Mouse (Mus musculus) myocyte (in vitro differentiated cells): Measurements from ENCODE around the gene Tgfb1i1. TPM values are rescaled to one million over a fixed set of nuclear protein-coding genes. Genes with fewer than 3 reads are reported as not detected.

Source experiments
- H3K27me3 ChIP-seq: one replicate; pipeline ENCODE4 v1.6.1; 2011; ENCODE audit not compliant: control insufficient read depth, insufficient read depth, insufficient read length
- H3K36me3 ChIP-seq: one replicate; pipeline ENCODE4 v1.6.1; 2011; ENCODE audit not compliant: control insufficient read depth, insufficient read depth
- H3K4me2 ChIP-seq: one replicate; pipeline ENCODE4 v1.6.1; 2011; ENCODE audit warnings: low read depth, control low read depth
- H3K4me3 ChIP-seq: one replicate; pipeline ENCODE4 v1.5.1; 2011; ENCODE audit warnings: mild to moderate bottlenecking, control low read depth, moderate library complexity
- H3K79me2 ChIP-seq: one replicate; pipeline ENCODE4 v1.6.1; 2011; ENCODE audit not compliant: control insufficient read depth, insufficient read depth
- H3ac ChIP-seq: one replicate; pipeline ENCODE4 v1.6.1; 2011; ENCODE audit not compliant: control insufficient read depth, insufficient read length
- CEBPB ChIP-seq: IDR thresholded peaks from 2 replicates; pipeline ENCODE4 v1.6.1; 2011; ENCODE audit warnings: mild to moderate bottlenecking, moderate library complexity; ENCODE audit not compliant: poor library complexity, insufficient read depth, severe bottlenecking
- E2F4 ChIP-seq: IDR thresholded peaks from one replicate; pipeline ENCODE4 v1.6.1; 2011; ENCODE audit warnings: mild to moderate bottlenecking, control low read depth, moderate library complexity; ENCODE audit not compliant: insufficient read depth
- MAX ChIP-seq: IDR thresholded peaks from one replicate; pipeline ENCODE4 v1.6.1; 2011; ENCODE audit warnings: low read depth, mild to moderate bottlenecking, control low read depth
- MYOD1 ChIP-seq, 3 experiments: IDR thresholded peaks; one replicate each; pipeline ENCODE4 v1.6.1; 2011; ENCODE audit warnings: control low read depth in 2 of 3, low read depth in 2 of 3, mild to moderate bottlenecking in 2 of 3, moderate library complexity in 1 of 3; ENCODE audit not compliant: insufficient read length in 2 of 3, control insufficient read depth in 1 of 3
- MYOG ChIP-seq, 3 experiments: IDR thresholded peaks; one replicate each; pipeline ENCODE4 v1.6.1; 2011; ENCODE audit warnings: control low read depth in 2 of 3, low read depth in 2 of 3, mild to moderate bottlenecking in 2 of 3; ENCODE audit not compliant: insufficient read length in 2 of 3, control insufficient read depth in 1 of 3, insufficient read depth in 1 of 3
- POLR2A ChIP-seq: IDR thresholded peaks from one replicate; pipeline ENCODE4 v1.6.1; 2011; ENCODE audit warnings: low read depth, mild to moderate bottlenecking, control low read depth, moderate library complexity; ENCODE audit not compliant: insufficient read length
- POLR2AphosphoS2 ChIP-seq: IDR thresholded peaks from one replicate; pipeline ENCODE4 v1.6.1; 2011; ENCODE audit warnings: low read depth, control low read depth; ENCODE audit not compliant: insufficient read length
- REST ChIP-seq: IDR thresholded peaks from one replicate; pipeline ENCODE4 v1.6.1; 2011; ENCODE audit warnings: mild to moderate bottlenecking, control low read depth, moderate library complexity; ENCODE audit not compliant: insufficient read depth, insufficient read length
- SRF ChIP-seq: IDR thresholded peaks from one replicate; pipeline ENCODE4 v1.6.1; 2011; ENCODE audit warnings: low read depth; ENCODE audit not compliant: control insufficient read depth, insufficient read length
- TCF12 ChIP-seq: IDR thresholded peaks from one replicate; pipeline ENCODE4 v1.6.1; 2011; ENCODE audit warnings: mild to moderate bottlenecking, control low read depth; ENCODE audit not compliant: poor library complexity, insufficient read depth, severe bottlenecking
- TCF3 ChIP-seq: IDR thresholded peaks from one replicate; pipeline ENCODE4 v1.6.1; 2011; ENCODE audit warnings: low read depth, control low read depth; ENCODE audit not compliant: insufficient read length
- USF1 ChIP-seq: IDR thresholded peaks from one replicate; pipeline ENCODE4 v1.6.1; 2011; ENCODE audit warnings: low read depth, mild to moderate bottlenecking, control low read depth, moderate library complexity
- polyA plus RNA-seq: library from polyadenylated mRNA; unstranded; fragments of >200 nt; fragmentation: generic; extraction: Trizol; gene quantifications from one replicate; pipeline ENCODE4 v1.2.1, GENCODE M21; 2012; ENCODE audit warnings: missing spikeins

Tgfb1i1 gene
- polyA plus RNA-seq, 1 experiment, result 58.1 TPM

- TF ChIP-seq TCF3 (no peak), REST (no peak), POLR2AphosphoS2 (no peak), MYOD1 (IDR thresholded peaks at IDR 0.05; ENCODE audit: control insufficient read depth in 1 of 3, insufficient read length in 2 of 3, low read depth in 2 of 3) (no peak), TCF12 (no peak), SRF (no peak), MYOG (IDR thresholded peaks at IDR 0.05; ENCODE audit: control insufficient read depth in 1 of 3, insufficient read depth in 1 of 3, insufficient read length in 2 of 3, low read depth in 2 of 3) (no peak), MAX (no peak), POLR2A (no peak), CEBPB (no peak), E2F4 (no peak), USF1 (no peak)
- H3K4me2 ChIP-seq, result peak overlapping the region; percentile 73
- peaks cover 4% of the 10 kb centered on the region for H3K36me3 ChIP-seq
- peak overlapping the region; percentile 91 for H3K4me3 ChIP-seq
- no peaks in the 10 kb centered on the region for H3K79me2 ChIP-seq
- H3K27me3 ChIP-seq, result no peaks in the 10 kb centered on the region
- H3ac ChIP-seq, result peak overlapping the region; percentile 77
Measured at GRCm38 (mm10) chr7:128237593-128237926, 9.1 kb upstream of the Tgfb1i1 start.

GRCm38 (mm10) chr7:128237927-128238778 is 8.5 kb upstream of the Tgfb1i1 start, which contains the start of gene 9130023H24Rik:
TSS of gene 9130023H24Rik (minus strand) at chr7:128238031.
- Histone ChIP-seq H3ac (peak within 1 kb of the TSS; percentile 77), H3K36me3 (peaks cover 4% of the 10 kb centered on the region), H3K79me2 (no peaks in the 10 kb centered on the region), H3K27me3 (no peaks in the 10 kb centered on the region), H3K4me3 (peak within 1 kb of the TSS; percentile 91), H3K4me2 (peak within 1 kb of the TSS; percentile 99)
- TF ChIP-seq POLR2A (peak; percentile 74), SRF (peak; percentile 65), CEBPB (0 out of 2 replicates have a peak, but pooled peaks have one; percentile 3), TCF12 (no peak), REST (no peak), USF1 (no peak), MYOD1 (IDR thresholded peaks at IDR 0.05; ENCODE audit: control insufficient read depth in 1 of 3, insufficient read length in 2 of 3, low read depth in 2 of 3) (peak in 2 of 3 experiments; percentile 7 to 29), MAX (no peak), E2F4 (no peak), TCF3 (no peak), POLR2AphosphoS2 (peak; percentile 84), MYOG (IDR thresholded peaks at IDR 0.05; ENCODE audit: control insufficient read depth in 1 of 3, insufficient read depth in 1 of 3, insufficient read length in 2 of 3, low read depth in 2 of 3) (peak in 1 of 3 experiments; percentile 20)

DNA sequence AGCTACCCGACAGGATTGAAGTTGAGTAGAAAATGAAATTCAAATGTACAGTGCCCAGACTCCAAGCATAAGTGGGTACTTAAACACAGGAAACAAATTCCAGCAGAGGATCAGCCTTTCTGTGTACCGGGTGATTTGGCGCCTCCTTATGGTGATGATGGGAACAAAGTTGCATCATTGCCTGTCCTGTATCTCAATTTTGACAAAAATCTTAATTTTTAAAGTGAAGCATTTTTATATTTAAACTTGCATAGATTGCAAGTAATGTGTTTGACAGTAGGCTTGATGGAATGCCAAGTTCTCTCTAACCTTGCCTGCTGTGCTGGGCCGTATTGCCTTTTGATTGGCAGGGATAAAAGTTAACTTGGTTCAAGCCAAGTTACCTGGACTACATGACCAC is 7.6 kb upstream of the Tgfb1i1 start:
- no peak overlapping the region for H3ac ChIP-seq
- H3K4me3 ChIP-seq, result peak overlapping the region; percentile 91
- H3K36me3 ChIP-seq, result peaks cover 4% of the 10 kb centered on the region
- TF ChIP-seq MYOG (IDR thresholded peaks at IDR 0.05; ENCODE audit: control insufficient read depth in 1 of 3, insufficient read depth in 1 of 3, insufficient read length in 2 of 3, low read depth in 2 of 3) (no peak), CEBPB (peak; percentile 69; the same call in 1 of the 2 replicates)
- no peaks in the 10 kb centered on the region for H3K27me3 ChIP-seq
- H3K4me2 ChIP-seq, result peak overlapping the region; percentile 99
- H3K79me2 ChIP-seq, result no peaks in the 10 kb centered on the region

DNA sequence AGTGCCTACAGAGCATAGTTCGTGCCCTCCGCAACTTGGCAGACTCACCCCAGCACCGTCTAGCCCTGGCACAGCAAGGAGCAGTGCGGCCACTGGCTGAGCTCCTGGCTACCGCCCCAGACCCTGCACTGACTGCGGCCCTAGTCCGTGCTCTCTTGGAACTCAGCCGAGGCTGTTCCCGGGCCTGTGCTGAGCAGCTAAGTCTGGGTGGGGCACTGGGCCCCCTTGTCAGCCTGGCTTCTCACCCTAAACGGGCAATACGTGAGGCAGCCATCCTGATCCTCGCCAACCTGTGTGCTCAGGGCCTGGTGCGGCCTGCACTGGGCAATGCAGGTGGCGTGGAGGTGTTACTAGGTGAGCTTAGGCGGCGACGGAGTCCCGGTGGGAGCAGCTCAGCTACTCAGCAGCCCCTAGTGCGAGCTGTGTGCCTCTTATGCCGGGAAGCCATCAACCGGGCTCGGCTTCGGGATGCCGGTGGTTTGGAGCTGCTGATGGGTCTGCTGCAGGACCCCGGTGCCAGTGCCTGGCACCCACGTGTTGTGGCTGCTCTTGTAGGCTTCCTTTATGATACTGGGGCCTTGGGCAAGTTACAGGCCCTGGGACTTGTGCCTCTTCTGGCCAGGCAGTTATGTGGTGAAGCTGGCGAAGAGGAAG is 6.4 kb upstream of the Tgfb1i1 start:
- Histone ChIP-seq H3K27me3 (no peaks in the 10 kb centered on the region), H3K4me3 (no peak overlapping the region), H3ac (no peak overlapping the region), H3K36me3 (peaks cover 4% of the 10 kb centered on the region), H3K4me2 (no peak overlapping the region), H3K79me2 (no peaks in the 10 kb centered on the region)
- TF ChIP-seq E2F4, result no peak
- TF ChIP-seq USF1, result no peak
- no peak for TF ChIP-seq POLR2AphosphoS2
- no peak for TF ChIP-seq CEBPB
- TF ChIP-seq MYOD1 (IDR thresholded peaks at IDR 0.05; ENCODE audit: control insufficient read depth in 1 of 3, insufficient read length in 2 of 3, low read depth in 2 of 3), result no peak
- no peak for TF ChIP-seq TCF12
- TF ChIP-seq POLR2A, result no peak
- no peak for TF ChIP-seq MAX
- no peak for TF ChIP-seq REST
- TF ChIP-seq MYOG (IDR thresholded peaks at IDR 0.05; ENCODE audit: control insufficient read depth in 1 of 3, insufficient read depth in 1 of 3, insufficient read length in 2 of 3, low read depth in 2 of 3), result no peak
- TF ChIP-seq SRF, result no peak
- TF ChIP-seq TCF3, result no peak

DNA sequence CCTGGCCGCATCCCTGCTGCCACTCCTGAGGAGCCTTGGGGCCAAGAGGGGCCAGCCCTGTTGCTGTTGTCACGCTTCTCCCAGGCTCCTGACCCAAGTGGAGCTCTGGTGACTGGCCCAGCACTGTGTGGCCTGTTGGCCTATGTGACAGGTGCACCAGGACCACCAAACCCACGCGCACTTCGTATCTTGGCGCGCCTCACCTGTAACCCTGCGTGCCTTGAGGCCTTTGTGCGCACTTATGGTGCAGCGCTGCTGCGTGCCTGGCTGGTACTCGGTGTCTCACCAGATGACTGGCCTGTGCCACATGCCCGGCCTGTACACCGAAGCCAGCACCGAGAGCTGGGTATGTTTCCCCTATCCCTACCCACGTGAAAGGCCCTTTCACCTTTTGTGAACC is 4.3 kb upstream of the Tgfb1i1 start:
- TF ChIP-seq MAX, result no peak
- no peak for TF ChIP-seq MYOD1 (IDR thresholded peaks at IDR 0.05; ENCODE audit: control insufficient read depth in 1 of 3, insufficient read length in 2 of 3, low read depth in 2 of 3)
- TF ChIP-seq USF1, result no peak
- no peak for TF ChIP-seq REST
- TF ChIP-seq CEBPB, result no peak
- H3K4me2 ChIP-seq, result no peak overlapping the region
- no peaks in the 10 kb centered on the region for H3K27me3 ChIP-seq
- H3K79me2 ChIP-seq, result peaks cover 3% of the 10 kb centered on the region
- no peak overlapping the region for H3K4me3 ChIP-seq
- H3ac ChIP-seq, result no peak overlapping the region
- H3K36me3 ChIP-seq, result peaks cover 4% of the 10 kb centered on the region
